In the genomic region with DNA sequence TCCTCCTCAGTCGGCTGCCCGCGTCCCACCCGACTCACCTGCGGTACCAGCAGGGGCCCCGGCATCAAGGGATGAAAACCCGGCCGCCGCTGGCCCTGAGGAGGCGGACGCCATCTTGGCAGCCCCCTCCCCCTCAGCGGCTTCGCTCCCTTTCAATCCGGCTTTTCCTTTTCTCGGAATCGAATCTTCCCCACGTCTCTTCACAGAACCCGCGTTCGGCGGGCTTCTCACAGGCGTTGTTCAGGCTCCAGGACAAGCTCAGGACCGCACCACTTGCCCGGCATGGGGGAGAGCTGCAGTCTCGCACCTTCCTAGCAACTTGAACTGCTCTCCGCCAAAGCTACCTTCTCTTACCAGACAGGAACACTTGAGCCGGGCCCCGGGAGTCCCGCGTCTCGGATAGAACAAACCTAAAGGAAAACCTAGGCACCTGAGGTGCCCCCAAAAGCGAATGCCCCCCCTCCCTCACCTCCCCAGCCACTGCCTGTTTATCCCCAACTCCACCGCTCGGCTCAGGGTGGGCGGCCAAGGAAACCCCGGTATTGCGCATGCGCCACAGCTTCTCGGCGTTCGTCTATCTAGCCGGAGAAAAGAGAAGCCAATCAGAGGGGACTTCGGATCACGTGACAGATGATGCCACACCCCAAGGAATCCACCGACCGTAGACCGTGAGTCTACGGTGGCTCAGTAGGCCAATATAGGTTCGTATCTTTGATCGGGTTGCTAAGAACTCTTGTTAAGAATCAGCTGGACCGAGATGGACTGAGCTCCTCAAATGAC, we compare ENCODE assay signal across 8 mouse cellular contexts. TPM values are rescaled to one million over a fixed set of nuclear protein-coding genes. Genes with fewer than 3 reads are reported as not detected.
DNase-seq lines count a peak whose midpoint lies in the region; ATAC-seq and TF ChIP-seq lines count a peak whose summit lies in the region.

Gene Pip5k1a (minus strand): TSS at position 593 of the 780 bp plus-strand sequence.

- H3K9me3 ChIP-seq in kidney, embryonic 14.5 days (ENCODE audit: control insufficient read depth, low read length) = no peaks in the 10 kb centered on the region
- no peaks in the 10 kb centered on the region for H3K9me3 ChIP-seq in limb, embryonic 15.5 days

- peak within 1 kb of the TSS; percentile 77 for H3K4me2 ChIP-seq in kidney, embryonic 14.5 days (replicated peaks; ENCODE audit: low read depth, low read length)
- H3K4me2 ChIP-seq in limb, embryonic 15.5 days = peak within 1 kb of the TSS; percentile 60

- TF ChIP-seq CTCF in bone marrow macrophage, adult 2 months (IDR thresholded peaks at IDR 0.05; ENCODE audit: low read depth, low read length) = no peak
- TF ChIP-seq CTCF in embryonic fibroblast, embryonic 13.5 days (IDR thresholded peaks at IDR 0.05; ENCODE audit: borderline replicate concordance, insufficient read depth, low read length) = no peak

- peak within 1 kb of the TSS; percentile 65 for H3K27ac ChIP-seq in bone marrow macrophage, adult 2 months (ENCODE audit: insufficient read depth, low read depth, low read length)
- H3K27ac ChIP-seq in embryonic fibroblast, embryonic 13.5 days (ENCODE audit: insufficient read depth, low read length) = peak within 1 kb of the TSS; percentile 82
- H3K27ac ChIP-seq in kidney, embryonic 14.5 days (ENCODE audit: low read depth, low read length) = peak within 1 kb of the TSS; percentile 68
- peak within 1 kb of the TSS; percentile 87 for H3K27ac ChIP-seq in limb, embryonic 15.5 days

- no peak for TF ChIP-seq POLR2A in bone marrow macrophage, adult 2 months (IDR thresholded peaks at IDR 0.05; ENCODE audit: borderline replicate concordance, low read depth, low read length)
- peak; percentile 73 for TF ChIP-seq POLR2A in embryonic fibroblast, embryonic 13.5 days (IDR thresholded peaks at IDR 0.05; ENCODE audit: low read depth, low read length)

- DNase-seq in A20 (ENCODE audit: low read depth, low spot score) = peak; percentile 99
- peak; percentile 96 to 98 for DNase-seq in heart, adult 9 months (ENCODE audit: low spot score in 2 of 2)
- DNase-seq in monocyte, adult 2 months (ENCODE audit: low read depth in 1 of 2, low spot score in 2 of 2) = peak; percentile 85 to 88
- peak; percentile 94 to 96 for DNase-seq in spleen, postnatal 36 days (ENCODE audit: low spot score in 2 of 2)

- under 1% methylated on average over 51 of the region's 51 CpGs for whole genome bisulfite sequencing in kidney, embryonic 14.5 days
- under 1% methylated on average over 51 of the region's 51 CpGs for WGBS in limb, embryonic 15.5 days

- peak within 1 kb of the TSS; percentile 89 for H3K9ac ChIP-seq in kidney, embryonic 14.5 days (ENCODE audit: low read depth, low read length)
- peak within 1 kb of the TSS; percentile 87 for H3K9ac ChIP-seq in limb, embryonic 15.5 days

- no peaks in the 10 kb centered on the region for H3K27me3 ChIP-seq in kidney, embryonic 14.5 days (ENCODE audit: control insufficient read depth, insufficient read depth, low read length)
- H3K27me3 ChIP-seq in limb, embryonic 15.5 days = no peaks in the 10 kb centered on the region

- ATAC-seq in kidney, embryonic 14.5 days (ENCODE audit: low FRiP score, low TSS enrichment) = peak; percentile 91
- peak; percentile 90 for ATAC-seq in limb, embryonic 15.5 days (ENCODE audit: insufficient number of reproducible peaks, low FRiP score, low TSS enrichment, low read depth)

- peak within 1 kb of the TSS; percentile 79 for H3K4me3 ChIP-seq in bone marrow macrophage, adult 2 months (ENCODE audit: insufficient read depth, low read length)
- H3K4me3 ChIP-seq in embryonic fibroblast, embryonic 13.5 days (ENCODE audit: insufficient read depth, low read length) = peak within 1 kb of the TSS; percentile 98
- H3K4me3 ChIP-seq in kidney, embryonic 14.5 days (ENCODE audit: low read length) = peak within 1 kb of the TSS; percentile 98
- H3K4me3 ChIP-seq in limb, embryonic 15.5 days = peak within 1 kb of the TSS; percentile 93

- peaks cover 7% of the 10 kb centered on the region for H3K4me1 ChIP-seq in bone marrow macrophage, adult 2 months (ENCODE audit: control insufficient read depth, insufficient read depth, low read length)
- H3K4me1 ChIP-seq in embryonic fibroblast, embryonic 13.5 days (ENCODE audit: control insufficient read depth, insufficient read depth, low read length) = no peaks in the 10 kb centered on the region
- H3K4me1 ChIP-seq in kidney, embryonic 14.5 days (ENCODE audit: control insufficient read depth, insufficient read depth, low read length) = peaks cover 8% of the 10 kb centered on the region
- peaks cover 7% of the 10 kb centered on the region for H3K4me1 ChIP-seq in limb, embryonic 15.5 days

- H3K36me3 ChIP-seq in kidney, embryonic 14.5 days (ENCODE audit: control insufficient read depth, insufficient read depth, low read length) = peaks cover 3% of the 10 kb centered on the region; the same call in 1 of the 2 replicates
- peaks cover 4% of the 10 kb centered on the region; the same call in 1 of the 2 replicates for H3K36me3 ChIP-seq in limb, embryonic 15.5 days

RNA-seq across cellular contexts. Expression of gene Pip5k1a, which starts in this region (rescaled TPM):
- 23.4 and 27.8 TPM in 2 replicates for polyA plus RNA-seq in bone marrow macrophage, adult 2 months (2012; ENCODE audit: insufficient read depth, insufficient read length, missing spikeins)
- polyA plus RNA-seq in embryonic fibroblast, embryonic 13.5 days (2011; ENCODE audit: insufficient read length, low read depth, missing spikeins) = 73.5 and 78.1 TPM in 2 replicates
- 16.9 and 22.8 TPM in 2 replicates for polyA plus RNA-seq in kidney, embryonic 14.5 days (2014; fragmentation: Nextera tagmentation; extraction: Ambion mirVana)
- 19.4 and 22.0 TPM in 2 replicates for polyA plus RNA-seq in limb, embryonic 15.5 days (2015; fragmentation: Nextera tagmentation; extraction: Ambion mirVana)

Comparison
In these comparisons a context has a peak if more than half of its experiments do, and no peak if none do; other contexts are left out.
1. Peak in every context shown above with its lines: DNase-seq, ATAC-seq, H3K4me3 ChIP-seq and H3K27ac ChIP-seq.